Mouse (Mus musculus) limb, embryonic 13.5 days (tissue): ENCODE data around the gene H13. TPM values are rescaled to one million over a fixed set of nuclear protein-coding genes. Genes with fewer than 3 reads are reported as not detected.

Source experiments
- ATAC-seq: fragments of 200-750 bp; cut with Nextera tagmentation; 2 replicates; pipeline ENCODE4 v1.8.0; 2017; ENCODE audit warnings: low read depth, moderate number of reproducible peaks, moderate TSS enrichment; ENCODE audit not compliant: low FRiP score
- H3K27ac ChIP-seq: fragments of 300-500 bp; sonication (generic); 2 replicates; pipeline ENCODE4 v1.5.1; 2015; ENCODE audit warnings: inconsistent platforms, mild to moderate bottlenecking, moderate library complexity
- H3K27me3 ChIP-seq: fragments of 300-500 bp; sonication (generic); 2 replicates; pipeline ENCODE4 v1.6.1; 2015; ENCODE audit warnings: mild to moderate bottlenecking, inconsistent platforms
- H3K36me3 ChIP-seq: fragments of 300-500 bp; sonication (generic); 2 replicates; pipeline ENCODE4 v1.6.1; 2015; ENCODE audit warnings: inconsistent platforms, mild to moderate bottlenecking, moderate library complexity
- H3K4me1 ChIP-seq: fragments of 300-500 bp; sonication (generic); 2 replicates; pipeline ENCODE4 v1.6.1; 2015; ENCODE audit warnings: inconsistent platforms
- H3K4me2 ChIP-seq: fragments of 300-500 bp; sonication (generic); replicated peaks from 2 replicates; pipeline ENCODE4 v1.6.1; 2015; ENCODE audit warnings: inconsistent platforms, mild to moderate bottlenecking, moderate library complexity
- H3K4me3 ChIP-seq: fragments of 300-500 bp; sonication (generic); 2 replicates; pipeline ENCODE4 v1.5.1; 2015; ENCODE audit warnings: moderate library complexity, mild to moderate bottlenecking, inconsistent platforms
- H3K9ac ChIP-seq: fragments of 300-500 bp; sonication (generic); 2 replicates; pipeline ENCODE4 v1.6.1; 2015; ENCODE audit warnings: mild to moderate bottlenecking, inconsistent platforms
- H3K9me3 ChIP-seq: fragments of 300-500 bp; sonication (generic); 2 replicates; pipeline ENCODE4 v1.6.1; 2016; ENCODE audit warnings: inconsistent platforms
- WGBS: fragments of 180-500 bp; shearing (Covaris S2); methylation state at CpG from one replicate; pipeline ENCODE4 v1.1.7; 2015; 5-methylcytosine and 5-hydroxymethylcytosine counted together
- polyA plus RNA-seq: library from polyadenylated mRNA; unstranded; fragments of >200 nt; fragmentation: Nextera tagmentation; extraction: Ambion mirVana; gene quantifications from 2 replicates; pipeline ENCODE4 v1.2.1, GENCODE M21; 2015

The H13 gene
- polyA plus RNA-seq, 1 experiment from 2014 or later: 159 TPM

DNA sequence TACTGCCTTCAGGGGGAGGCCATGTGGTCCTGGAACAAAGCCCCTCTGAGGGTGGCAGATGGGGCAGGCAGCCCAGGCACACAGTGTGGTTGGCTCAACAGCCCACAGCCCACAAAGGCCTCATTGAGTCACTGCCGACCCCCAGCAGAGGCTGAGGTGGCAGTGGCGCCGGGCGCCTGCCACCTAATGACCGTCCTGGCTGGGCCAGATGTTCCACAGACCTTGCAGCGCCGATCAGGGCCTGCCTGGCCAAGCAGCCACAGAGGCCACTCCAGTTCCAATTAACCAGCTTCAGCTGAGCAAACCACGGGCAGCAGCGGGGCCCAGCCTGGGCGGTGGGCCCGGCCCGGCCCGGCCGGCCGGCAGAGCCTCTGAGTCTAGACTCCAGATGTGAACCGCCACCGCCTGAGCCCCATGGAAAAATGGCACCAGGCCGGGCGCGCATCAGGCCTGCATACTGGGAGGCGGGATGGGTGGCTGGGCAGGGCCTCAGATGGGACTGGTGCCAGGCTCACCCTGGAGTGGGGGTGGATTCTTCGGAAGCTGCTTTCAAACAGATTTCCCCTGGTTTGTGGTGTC lies 36.8 kb downstream of the H13 start:
- Histone ChIP-seq H3K27me3 (no peaks in the 10 kb centered on the region), H3K4me3 (0 out of 2 replicates have a peak overlapping the region, but pooled peaks have one; percentile 9), H3K9ac (0 out of 2 replicates have a peak overlapping the region, but pooled peaks have one; percentile 43), H3K4me1 (peaks cover 52% of the 10 kb centered on the region), H3K27ac (peak overlapping the region; percentile 96), H3K9me3 (no peaks in the 10 kb centered on the region), H3K36me3 (peaks cover 53% of the 10 kb centered on the region), H3K4me2 (peak overlapping the region; percentile 69)
- 18% methylated on average over 22 of the region's 22 CpGs for WGBS
- peak; percentile 84 for ATAC-seq

DNA sequence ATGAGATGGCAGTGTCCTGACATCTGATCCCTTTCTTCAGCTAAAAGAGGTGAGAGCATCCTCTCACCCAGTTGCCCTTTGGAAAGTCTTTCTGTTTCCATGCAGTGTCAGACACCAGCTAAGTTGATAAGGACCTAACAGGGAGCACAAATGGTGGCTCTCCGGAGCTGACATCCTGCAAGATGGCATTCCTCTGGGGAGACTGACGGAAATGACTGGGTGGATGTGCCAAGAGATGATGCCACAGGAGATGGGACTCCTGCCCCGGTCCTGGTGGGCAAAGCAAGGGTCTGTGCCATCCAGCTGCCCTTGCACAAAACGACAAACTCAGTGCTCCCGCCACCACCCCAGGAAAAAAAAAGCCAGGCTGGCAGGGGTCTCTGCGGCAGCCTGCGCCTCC lies 37.9 kb downstream of the H13 start:
- H3K4me1 ChIP-seq: peaks cover 52% of the 10 kb centered on the region
- peak overlapping the region; percentile 65 for H3K9ac ChIP-seq
- H3K36me3 ChIP-seq: peaks cover 41% of the 10 kb centered on the region
- WGBS: 19% methylated on average over 7 of the region's 7 CpGs
- H3K4me2 ChIP-seq: peak overlapping the region; percentile 69
- peak overlapping the region; percentile 35 for H3K4me3 ChIP-seq
- peak overlapping the region; percentile 96 for H3K27ac ChIP-seq
- H3K9me3 ChIP-seq: no peaks in the 10 kb centered on the region
- no peaks in the 10 kb centered on the region for H3K27me3 ChIP-seq
- no peak for ATAC-seq

DNA sequence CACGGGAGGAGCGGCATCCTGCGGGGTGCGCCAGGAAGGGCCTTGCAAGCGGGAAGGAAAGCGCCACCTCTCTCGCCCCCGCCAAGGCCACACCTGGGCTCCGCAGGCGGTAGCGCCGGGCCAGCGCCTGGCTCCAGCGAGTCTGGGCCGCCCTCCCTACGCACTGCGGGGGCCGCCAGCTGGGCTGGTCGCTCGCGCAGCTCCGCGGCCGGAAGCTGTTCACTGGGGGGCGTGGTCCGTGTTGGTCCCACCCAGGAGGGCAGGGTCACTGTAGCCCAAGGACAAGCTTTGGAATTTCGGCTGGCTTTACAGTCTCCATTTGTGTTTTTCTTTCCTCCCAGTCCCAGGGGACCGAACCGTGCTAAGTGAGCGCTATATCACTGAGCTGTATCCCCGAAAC lies 38.4 kb downstream of the H13 start:
- peaks cover 37% of the 10 kb centered on the region for H3K36me3 ChIP-seq
- WGBS: 2% methylated on average over 31 of the region's 31 CpGs
- peak overlapping the region; percentile 69 for H3K4me2 ChIP-seq
- H3K9ac ChIP-seq: peak overlapping the region; percentile 65
- peak; percentile 90 for ATAC-seq
- peak overlapping the region; percentile 35 for H3K4me3 ChIP-seq
- peak overlapping the region; percentile 96 for H3K27ac ChIP-seq
- no peaks in the 10 kb centered on the region for H3K27me3 ChIP-seq
- H3K4me1 ChIP-seq: peaks cover 52% of the 10 kb centered on the region
- no peaks in the 10 kb centered on the region for H3K9me3 ChIP-seq

DNA sequence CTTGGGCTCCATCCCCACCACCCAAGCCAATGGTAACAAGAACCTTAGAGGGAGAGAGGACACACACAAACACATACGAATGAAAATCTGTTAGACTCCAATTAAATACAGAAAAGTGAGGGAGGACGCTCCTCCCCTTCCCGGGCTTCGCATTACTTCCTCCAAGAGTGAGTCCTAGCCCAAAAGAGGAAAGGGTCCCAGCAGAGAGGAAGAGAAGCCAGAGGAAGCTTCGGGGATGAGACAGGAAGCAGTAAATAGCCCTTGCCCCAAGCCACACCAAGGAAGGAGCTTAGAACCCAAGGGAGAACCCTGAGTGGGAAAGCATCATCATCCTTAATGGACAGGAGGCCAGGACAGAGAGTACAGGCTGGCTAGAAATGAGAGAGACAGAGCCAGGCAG lies 39.8 kb downstream of the H13 start:
- no peak for ATAC-seq
- peaks cover 23% of the 10 kb centered on the region for H3K36me3 ChIP-seq
- no peak overlapping the region for H3K27ac ChIP-seq
- H3K4me3 ChIP-seq: no peak overlapping the region
- peaks cover 50% of the 10 kb centered on the region for H3K4me1 ChIP-seq
- H3K4me2 ChIP-seq: no peak overlapping the region
- H3K27me3 ChIP-seq: no peaks in the 10 kb centered on the region
- H3K9ac ChIP-seq: no peak overlapping the region
- WGBS: 88% methylated on average over 5 of the region's 5 CpGs
- no peaks in the 10 kb centered on the region for H3K9me3 ChIP-seq

DNA sequence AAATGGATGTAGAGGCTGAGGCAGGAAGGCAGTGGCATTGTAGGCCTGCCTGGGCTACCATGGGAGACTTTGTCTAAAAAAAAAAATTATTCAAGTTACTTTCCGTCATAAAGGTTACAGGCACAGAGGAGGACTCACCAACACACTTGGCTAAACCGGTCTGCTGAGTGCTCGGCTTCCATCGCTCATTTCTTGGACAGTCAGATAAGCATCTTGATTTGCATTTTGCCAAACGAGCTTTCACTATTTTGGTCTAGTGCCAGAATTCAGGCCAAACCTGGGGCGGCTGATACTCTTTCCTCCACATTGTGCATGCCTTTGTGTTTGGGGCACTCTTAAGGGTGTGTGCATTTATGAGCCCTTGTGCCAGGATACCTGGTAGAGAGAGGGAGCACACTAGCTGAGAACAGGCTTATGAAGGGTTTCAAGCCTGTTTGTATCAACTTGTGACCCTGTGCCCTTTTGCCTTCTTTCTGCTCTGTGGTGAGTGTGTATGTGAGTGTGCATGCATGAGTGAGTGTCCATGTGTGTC lies 47.0 kb downstream of the H13 start:
- Histone ChIP-seq H3K4me1 (peaks cover 18% of the 10 kb centered on the region), H3K27ac (no peak overlapping the region), H3K4me2 (no peak overlapping the region), H3K9ac (no peak overlapping the region), H3K9me3 (no peaks in the 10 kb centered on the region), H3K4me3 (no peak overlapping the region), H3K36me3 (0 out of 2 replicates have a peak, but pooled peaks cover 3% of the 10 kb centered on the region), H3K27me3 (no peaks in the 10 kb centered on the region)
- no peak for ATAC-seq
- WGBS: 69% methylated on average over 6 of the region's 6 CpGs

DNA sequence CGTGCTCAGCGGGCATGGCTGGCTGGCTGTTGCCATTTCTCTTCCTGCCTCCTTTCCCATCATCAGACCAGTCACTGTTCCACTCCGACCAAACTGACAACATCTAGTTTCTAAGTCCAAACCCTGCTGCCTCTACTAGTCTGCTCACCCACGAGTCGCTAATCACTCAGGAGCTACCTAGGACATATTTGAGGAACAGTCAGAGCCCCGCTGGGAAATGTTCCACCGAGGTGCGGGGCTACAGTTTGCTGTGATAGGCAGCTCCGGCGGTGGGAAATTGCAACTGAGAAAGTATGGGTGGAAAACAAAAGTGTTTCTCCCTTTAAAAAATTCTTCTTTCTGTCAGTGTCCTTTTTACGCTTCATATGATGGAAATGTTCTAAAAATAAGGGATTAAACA lies 48.4 kb downstream of the H13 start:
- Histone ChIP-seq H3K27me3 (no peaks in the 10 kb centered on the region), H3K9ac (no peak overlapping the region), H3K36me3 (0 out of 2 replicates have a peak, but pooled peaks cover 3% of the 10 kb centered on the region), H3K4me3 (no peak overlapping the region), H3K4me2 (no peak overlapping the region), H3K9me3 (no peaks in the 10 kb centered on the region), H3K27ac (0 out of 2 replicates have a peak overlapping the region, but pooled peaks have one; percentile 11), H3K4me1 (peaks cover 18% of the 10 kb centered on the region)
- 66% methylated on average over 11 of the region's 11 CpGs for WGBS
- ATAC-seq: no peak

DNA sequence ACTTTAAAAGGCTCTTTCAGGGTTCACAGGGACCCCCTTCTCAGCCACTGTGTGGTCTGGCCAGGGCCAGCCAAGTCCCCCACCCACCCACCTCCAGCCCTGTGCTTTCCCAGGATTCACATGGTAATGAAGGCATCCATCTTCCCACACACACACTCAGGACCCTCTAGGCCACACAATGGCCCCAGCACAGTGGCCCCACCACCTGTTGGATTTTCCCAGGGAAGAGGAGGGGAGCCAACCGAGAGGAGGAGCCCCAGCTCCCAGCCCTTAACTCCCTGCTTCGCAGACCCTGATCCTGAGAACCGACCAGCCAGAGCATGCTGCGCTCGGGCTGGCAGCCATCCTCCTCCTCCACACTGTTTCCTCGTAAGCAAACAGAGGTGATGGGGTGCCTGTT lies 48.8 kb downstream of the H13 start:
- Histone ChIP-seq H3K36me3 (0 out of 2 replicates have a peak, but pooled peaks cover 3% of the 10 kb centered on the region), H3K27me3 (no peaks in the 10 kb centered on the region), H3K4me2 (no peak overlapping the region), H3K27ac (no peak overlapping the region), H3K9me3 (no peaks in the 10 kb centered on the region), H3K9ac (no peak overlapping the region), H3K4me1 (peaks cover 18% of the 10 kb centered on the region), H3K4me3 (no peak overlapping the region)
- WGBS: 32% methylated on average over 6 of the region's 6 CpGs
- peak; percentile 34; the same call in 1 of the 2 replicates for ATAC-seq

DNA sequence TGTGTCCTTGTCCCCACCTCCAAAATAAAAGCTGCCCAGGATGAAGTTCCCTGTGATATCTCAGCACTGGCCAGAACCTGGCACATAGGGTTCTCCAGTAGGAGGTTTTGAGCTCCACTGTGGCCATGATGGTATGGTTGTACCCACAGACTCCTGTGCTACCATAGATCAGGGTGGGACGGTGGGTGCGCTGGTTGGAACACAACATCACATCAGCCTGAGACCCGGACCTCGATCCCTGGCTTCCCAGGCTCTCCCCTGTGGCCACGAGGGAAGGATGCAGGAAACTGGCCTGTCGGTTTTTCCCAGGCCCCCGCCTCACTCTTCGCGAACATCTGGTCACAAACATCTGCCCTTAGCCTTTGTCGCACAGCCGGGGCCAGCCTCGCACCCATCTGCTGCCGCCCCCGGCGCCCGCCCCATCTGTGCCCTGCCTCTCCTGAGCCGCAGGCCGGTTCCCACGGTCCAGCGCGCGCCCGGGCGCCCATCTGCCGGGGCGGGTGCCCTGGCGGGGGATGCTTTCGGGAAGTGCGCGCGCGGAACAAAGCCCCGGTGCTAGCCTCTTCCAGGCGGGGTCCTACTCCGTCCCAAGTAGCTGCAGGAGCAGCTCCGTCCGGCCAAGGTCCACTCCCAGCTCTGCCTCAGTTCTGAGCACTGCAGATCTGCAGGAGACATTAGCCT lies 54.5 kb downstream of the H13 start:
- Histone ChIP-seq H3K36me3 (no peaks in the 10 kb centered on the region), H3K9me3 (no peaks in the 10 kb centered on the region), H3K27me3 (no peaks in the 10 kb centered on the region), H3K4me1 (peaks cover 51% of the 10 kb centered on the region), H3K4me2 (peak overlapping the region; percentile 73), H3K27ac (peak overlapping the region; percentile 58), H3K9ac (peak overlapping the region; percentile 73), H3K4me3 (peak overlapping the region; percentile 39)
- peak; percentile 41; the same call in 1 of the 2 replicates for ATAC-seq
- WGBS: 4% methylated on average over 37 of the region's 37 CpGs

DNA sequence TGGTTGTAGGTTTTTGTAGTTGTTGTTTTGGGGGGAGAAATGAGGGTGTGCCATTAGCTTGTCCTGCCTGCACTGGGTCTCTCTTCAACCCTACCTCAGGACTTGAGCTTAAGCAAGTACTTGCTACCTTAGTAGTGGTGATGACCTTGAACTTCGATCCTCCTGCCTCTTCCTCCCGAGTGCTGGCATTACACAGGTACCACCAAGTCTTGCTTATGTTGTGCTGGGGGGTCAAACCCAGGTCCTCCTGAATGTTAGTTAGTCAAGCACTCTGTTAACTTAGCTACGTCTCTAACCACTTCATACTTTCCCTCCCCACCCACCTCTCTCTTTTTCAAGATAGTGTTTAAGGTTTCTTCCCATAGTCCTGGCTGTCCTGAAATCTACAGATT lies 55.1 kb downstream of the H13 start:
- peaks cover 53% of the 10 kb centered on the region for H3K4me1 ChIP-seq
- peak; percentile 3; the same call in 1 of the 2 replicates for ATAC-seq
- H3K4me3 ChIP-seq: peak overlapping the region; percentile 39
- H3K27ac ChIP-seq: peak overlapping the region; percentile 58; the same call in 1 of the 2 replicates
- H3K9me3 ChIP-seq: no peaks in the 10 kb centered on the region
- no peaks in the 10 kb centered on the region for H3K36me3 ChIP-seq
- peak overlapping the region; percentile 73 for H3K9ac ChIP-seq
- H3K27me3 ChIP-seq: no peaks in the 10 kb centered on the region
- H3K4me2 ChIP-seq: peak overlapping the region; percentile 73
- WGBS: 63% methylated on average over 3 of the region's 3 CpGs

DNA sequence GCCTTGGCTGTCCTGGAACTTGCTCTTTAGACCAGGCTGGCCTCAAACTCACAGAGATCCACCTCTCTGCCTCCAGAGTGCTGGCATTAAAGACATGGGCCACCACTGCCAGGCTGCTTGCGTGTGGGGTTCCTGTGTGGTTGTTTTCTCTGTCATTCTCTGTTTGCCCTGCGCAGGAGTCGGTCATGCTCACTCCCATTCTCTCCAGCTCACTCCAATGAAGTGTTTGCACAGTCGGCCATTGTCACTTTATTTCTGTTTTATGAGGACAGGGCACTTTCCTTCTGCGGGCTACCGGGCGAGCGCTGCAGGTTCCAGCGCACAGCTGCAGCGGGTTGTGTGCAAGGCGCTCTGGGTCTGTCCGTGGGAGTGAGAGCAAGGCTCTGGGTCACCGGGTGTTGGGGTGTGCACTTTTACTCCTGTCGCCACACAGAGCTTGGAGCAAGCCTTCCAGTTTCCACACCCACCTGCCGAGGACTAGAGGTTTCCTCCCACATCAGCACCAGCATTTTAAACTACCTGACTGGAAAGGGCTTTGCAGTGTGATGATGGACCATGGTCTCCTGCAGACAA lies 56.0 kb downstream of the H13 start:
- 47% methylated on average over 15 of the region's 15 CpGs for WGBS
- no peaks in the 10 kb centered on the region for H3K36me3 ChIP-seq

DNA sequence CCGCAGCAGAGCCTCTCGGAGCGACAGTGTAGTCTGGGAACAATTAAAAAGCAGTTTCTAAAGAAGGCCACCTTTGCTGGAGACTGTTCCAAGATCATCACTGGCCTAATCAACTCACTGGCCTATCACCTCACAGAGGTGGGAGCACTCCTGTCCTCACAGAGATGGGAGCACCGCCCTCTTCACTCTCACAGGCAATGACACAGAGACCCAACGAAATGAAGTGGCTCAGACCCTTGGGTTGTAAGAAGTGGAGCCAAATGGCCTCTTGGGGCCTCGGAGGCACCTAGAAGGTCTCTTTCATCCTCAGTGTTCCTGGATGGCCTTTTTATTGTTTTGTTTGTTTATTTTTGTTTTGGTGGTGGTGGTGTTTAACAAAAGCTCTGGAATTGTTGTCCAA lies 57.0 kb downstream of the H13 start:
- 61% methylated on average over 6 of the region's 6 CpGs for WGBS
- Histone ChIP-seq H3K4me1 (peaks cover 69% of the 10 kb centered on the region), H3K36me3 (no peaks in the 10 kb centered on the region), H3K27me3 (no peaks in the 10 kb centered on the region), H3K4me2 (no peak overlapping the region), H3K9me3 (no peaks in the 10 kb centered on the region), H3K27ac (no peak overlapping the region), H3K4me3 (no peak overlapping the region), H3K9ac (no peak overlapping the region)
- no peak for ATAC-seq

More for the DNA sequence above, 56.0 kb downstream of the H13 start:
- Histone ChIP-seq H3K4me3 (no peak overlapping the region), H3K9ac (no peak overlapping the region), H3K27ac (no peak overlapping the region), H3K27me3 (no peaks in the 10 kb centered on the region), H3K9me3 (no peaks in the 10 kb centered on the region), H3K4me1 (peaks cover 61% of the 10 kb centered on the region), H3K4me2 (no peak overlapping the region)
- ATAC-seq: no peak

DNA sequence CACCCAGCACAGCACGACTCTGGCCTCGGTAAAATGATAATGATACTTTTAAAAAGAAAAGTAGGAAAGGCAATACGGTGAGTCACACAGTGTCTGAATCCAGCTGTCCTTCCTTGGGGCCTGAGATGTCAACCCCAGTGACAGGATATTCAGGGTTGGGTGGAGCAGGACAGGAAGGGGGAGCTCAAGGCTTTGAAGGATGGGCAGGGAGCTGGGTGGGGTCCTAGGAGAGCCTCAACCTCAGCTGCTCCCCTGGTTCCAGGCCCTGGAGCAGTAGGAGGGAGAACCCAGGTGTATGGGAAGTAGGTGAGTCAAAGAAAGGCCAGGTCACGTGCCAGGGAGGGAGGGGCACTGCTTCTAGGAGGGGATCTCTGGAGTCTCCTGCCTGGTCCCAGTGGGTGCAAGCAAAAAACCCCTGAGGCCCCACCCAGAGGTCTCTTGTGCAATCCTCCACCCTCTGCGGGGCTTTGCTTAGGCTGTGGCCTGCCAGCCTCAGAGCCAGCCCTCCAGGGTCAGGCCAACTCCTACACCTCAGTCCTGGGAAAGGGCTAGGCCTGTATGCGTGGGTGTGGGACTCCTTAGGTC lies 57.6 kb downstream of the H13 start:
- Histone ChIP-seq H3K4me1 (peaks cover 71% of the 10 kb centered on the region), H3K27me3 (no peaks in the 10 kb centered on the region), H3K36me3 (no peaks in the 10 kb centered on the region), H3K9ac (peak overlapping the region; percentile 31; the same call in 1 of the 2 replicates), H3K4me3 (no peak overlapping the region), H3K27ac (peak overlapping the region; percentile 55; the same call in 1 of the 2 replicates), H3K4me2 (no peak overlapping the region), H3K9me3 (no peaks in the 10 kb centered on the region)
- 65% methylated on average over 6 of the region's 6 CpGs for WGBS
- no peak for ATAC-seq
